Mouse (Mus musculus): ENCODE data around the gene Incenp.
"Not testable (repeated sequence)": the region's sequence is repeated elsewhere in the genome, so short reads cannot be mapped to it uniquely, and the experiment has no call there.

Incenp gene

DNA sequence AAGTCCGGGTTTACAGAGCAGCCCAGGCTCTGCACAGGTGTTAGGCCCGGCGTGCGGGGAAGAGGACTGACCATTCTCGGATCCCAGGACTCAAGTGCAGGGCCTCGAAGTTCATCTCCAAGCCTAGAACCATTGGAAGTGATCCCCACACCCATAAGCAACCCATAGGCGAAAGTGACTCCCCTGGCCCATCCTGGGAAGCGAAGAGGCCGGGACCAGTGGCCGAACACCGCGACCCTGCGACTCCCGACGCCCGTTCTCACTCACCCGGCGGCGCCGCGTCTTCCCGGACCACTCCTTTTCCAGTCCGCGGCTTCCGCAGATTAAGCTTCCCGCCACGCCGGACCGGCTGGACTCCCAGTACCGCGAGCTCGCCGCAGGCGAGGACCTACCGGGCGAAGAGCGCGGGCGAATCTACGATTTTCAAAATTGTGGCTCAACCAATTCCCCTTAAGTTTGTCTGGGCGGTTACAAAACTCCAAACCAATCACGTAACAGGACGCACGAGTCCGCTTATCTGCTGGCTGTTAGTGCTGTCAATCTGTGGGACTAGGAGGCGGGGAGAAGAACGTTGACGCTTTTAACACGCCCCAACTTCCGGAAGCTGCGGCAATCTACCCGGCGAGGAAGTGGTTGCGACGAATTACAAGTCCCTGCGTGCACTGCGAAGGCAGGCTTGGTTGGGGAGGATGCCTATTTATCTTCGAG is at the start of gene Incenp:
Incenp (minus strand) TSS at position 480 of the 708 bp plus-strand sequence.
- DNase-seq (ENCODE audit: low spot score) = peak; percentile 54

DNA sequence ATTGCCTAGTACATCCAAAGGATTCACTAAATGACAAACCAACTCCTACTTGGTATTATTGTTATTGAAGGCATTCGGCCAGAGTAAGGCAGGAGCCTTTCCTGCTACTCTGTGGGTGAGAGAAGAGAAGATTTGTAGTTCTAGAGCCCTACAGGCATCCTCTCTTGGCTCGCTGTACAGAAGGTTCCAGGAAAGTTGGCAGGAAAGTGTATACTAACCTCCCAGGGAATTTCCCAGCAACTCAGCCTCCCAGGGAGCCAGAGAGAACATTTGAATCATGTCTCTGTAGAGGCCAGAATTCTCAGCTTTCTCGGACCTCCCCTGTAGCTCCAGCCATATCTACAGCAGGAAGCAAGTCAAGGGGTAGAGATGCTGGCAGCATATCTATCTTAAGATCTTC is 47.6 kb upstream of the Incenp start:
- no peak for DNase-seq (ENCODE audit: low spot score)

DNA sequence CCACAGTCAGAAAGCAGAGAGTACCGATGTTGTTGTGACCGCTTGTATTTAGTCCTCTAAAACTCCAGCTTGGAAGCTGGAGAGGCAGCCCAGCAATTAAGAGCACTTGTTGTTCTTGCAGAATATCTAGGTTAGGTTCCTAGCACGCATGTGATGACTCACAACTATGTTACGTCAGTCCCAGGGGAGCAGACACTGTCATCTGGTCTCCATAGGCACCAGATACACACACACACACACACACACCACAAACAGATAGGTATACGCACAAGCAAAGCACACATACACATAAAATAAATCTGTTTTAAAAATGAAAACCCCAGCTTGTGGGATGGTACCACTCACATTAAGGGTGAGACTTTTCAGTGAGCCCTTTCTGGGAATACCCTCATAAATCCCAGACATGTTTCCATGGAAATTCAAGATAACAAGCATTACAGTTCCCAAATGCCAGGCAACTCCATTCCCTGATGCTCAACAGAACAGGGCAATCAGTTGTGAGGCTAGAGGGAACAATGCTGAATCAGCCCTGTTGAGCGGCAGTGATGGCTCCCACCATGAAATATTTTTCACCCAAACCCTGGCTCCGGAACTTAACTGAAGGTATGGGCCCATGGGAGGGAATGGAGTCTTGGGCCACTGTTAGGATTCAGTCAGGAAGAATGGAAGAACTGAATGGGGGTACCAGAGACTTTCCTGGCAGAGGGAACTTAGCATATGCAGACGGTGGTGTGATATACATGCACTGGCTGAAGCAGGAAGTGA is 46.6 kb upstream of the Incenp start:
- DNase-seq (ENCODE audit: low spot score) = no peak

DNA sequence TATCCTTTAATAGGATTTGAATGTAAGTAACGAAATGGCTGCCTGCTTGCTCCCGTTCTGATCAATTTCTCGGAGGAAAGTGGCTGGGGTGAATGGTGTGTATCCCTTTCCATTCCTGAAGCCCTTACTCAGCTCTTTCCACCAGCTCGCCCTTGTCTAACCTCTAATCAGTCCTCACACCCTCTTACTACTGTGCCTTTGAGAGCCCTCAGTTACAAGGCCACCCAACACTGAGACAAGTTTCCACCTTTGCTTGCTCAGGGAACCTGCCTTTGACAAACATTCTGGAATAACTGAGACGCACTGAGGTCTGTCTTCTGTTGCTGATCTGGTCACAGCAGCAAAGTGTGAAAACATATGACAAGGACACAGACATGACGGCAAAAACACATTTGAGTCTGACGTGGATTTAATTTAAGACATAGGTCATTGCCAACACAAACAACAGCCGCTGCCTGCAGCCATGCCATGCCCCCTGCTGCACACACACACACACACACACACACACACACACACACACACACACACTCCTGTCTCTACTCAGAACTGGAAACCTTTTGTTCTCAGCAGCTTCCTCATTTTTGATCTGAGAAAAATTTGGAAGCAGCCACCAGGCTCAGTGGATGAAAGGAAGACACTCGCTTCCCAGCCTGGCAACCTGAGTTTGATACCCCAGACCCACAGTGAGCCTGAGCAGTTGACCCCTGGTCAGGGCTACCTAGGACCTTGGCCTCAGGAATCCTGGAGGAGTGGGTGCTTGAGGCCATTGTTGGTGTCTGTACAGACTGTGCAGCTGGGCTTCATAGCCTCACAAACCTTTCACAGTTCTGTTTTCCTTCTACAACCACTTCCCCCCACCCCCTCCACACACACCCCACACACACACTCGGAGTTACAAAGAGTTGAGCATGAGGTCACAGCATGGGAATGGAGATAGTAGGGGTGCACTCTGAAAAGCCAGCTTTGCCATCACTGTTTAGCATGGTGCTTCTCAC is 43.5 kb upstream of the Incenp start:
- DNase-seq (ENCODE audit: low spot score) = no peak

DNA sequence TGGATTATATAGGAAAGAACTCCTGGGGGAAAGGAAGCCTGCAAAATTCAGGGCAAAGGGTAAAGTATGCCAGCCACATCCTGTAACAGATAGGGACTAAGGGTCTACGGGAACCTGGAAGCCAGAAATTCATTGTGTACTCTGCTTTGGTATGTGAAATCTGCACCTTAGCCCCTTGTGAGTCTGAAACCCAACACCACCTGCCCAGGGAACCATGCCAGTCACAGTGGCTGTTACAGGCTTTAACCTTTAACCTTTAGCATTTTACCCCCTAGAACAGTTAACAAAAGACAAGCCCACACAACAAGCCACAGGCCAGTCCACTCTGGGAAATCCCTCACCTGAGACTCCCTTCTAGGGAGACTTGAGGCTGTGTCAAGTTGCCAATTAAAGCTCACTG is 42.5 kb upstream of the Incenp start:
- no peak for DNase-seq (ENCODE audit: low spot score)

DNA sequence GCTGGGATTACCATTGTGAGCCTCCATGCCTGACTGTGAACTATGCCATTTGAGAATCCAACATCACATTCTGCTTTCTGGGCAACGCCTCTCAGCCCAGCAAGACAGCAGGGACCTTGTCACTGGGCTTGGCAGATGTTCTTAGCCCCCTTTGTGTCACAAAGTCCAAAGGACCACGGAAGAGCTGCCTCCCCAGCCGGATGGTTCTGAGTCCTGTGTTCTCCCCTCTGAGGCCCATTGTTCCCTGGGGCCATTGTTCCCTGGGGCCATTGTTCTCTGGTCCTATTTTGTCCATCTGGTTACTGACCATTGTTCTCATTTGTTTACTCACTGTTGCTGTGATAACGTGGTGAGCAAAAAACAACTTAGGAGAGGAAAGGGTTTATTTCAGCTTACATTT is 41.6 kb upstream of the Incenp start:
- DNase-seq (ENCODE audit: low spot score) = no peak

DNA sequence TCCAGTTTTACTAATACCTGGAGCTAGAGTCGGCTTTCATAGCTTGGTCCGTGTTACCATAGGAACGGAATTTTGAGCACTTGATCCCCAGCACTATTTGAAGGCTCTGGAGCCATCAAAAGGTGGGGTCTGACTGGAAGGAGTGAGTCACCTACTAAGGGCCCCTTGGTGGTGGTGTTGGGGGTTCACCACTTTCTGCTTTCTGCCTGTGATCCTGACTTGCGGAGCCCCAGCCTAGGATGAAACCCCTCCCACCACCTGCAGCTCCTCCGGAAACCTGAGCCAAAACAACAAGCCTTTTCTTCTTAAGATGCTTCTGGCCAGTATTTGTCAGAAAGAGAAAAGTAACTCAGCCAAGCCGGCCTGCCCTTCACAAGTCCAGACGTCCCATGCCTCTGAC is 40.5 kb upstream of the Incenp start:
- no peak for DNase-seq (ENCODE audit: low spot score)

DNA sequence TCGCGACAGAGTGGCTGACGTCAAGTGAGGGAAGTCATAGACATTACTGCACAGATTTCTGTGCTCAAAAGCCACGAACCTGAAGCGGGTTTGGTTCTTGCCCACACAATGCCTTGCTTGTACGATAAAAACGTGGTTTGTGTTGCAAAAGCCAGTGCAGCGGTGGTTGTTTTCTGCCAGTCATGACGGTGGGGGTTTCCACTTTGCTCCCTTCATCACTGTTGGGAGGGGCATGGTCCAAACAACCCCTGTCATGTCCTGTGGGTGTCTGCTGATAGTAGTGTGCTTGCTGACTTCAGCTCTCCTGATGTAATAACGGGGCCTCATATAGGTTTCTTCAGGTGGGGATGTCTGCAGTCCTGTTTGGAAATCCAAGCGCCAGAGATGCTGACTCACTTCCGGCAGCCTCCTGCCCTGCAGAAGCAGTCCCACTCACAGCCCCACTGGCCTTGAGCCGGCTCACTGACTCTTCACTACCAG is 39.5 kb upstream of the Incenp start:
- DNase-seq (ENCODE audit: low spot score) = no peak

DNA sequence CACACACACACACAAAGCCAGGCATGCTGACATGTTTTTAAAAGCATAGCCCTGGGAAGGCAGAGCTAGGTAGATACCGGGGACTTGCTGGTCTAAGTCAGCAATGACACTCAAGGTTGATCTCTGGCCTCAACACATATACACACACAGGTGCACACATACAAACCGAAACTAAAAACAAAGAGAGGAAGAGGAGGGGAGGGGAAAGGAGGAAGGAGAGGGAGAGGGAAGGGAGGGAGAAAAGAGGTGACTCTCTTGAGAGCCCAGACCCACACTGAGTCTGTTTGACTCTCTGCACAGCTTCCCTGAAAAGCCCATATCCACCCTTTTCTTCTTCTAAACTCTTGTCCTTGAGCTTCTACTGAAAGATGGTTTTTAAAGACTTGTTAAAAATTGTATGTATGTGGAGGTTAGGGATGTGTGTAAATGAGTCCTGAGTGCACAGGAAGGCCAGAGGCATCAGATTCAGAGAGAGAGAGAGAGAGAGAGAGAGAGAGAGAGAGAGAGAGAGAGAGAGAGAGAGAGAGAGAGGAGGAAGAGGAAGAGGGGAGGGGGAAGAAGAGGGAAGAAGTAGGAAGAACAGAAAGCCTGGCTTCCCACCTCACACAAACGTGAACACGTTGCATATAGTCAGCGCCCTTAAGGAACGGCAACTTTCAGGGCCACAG is 38.9 kb upstream of the Incenp start:
- DNase-seq (ENCODE audit: low spot score) = no peak

DNA sequence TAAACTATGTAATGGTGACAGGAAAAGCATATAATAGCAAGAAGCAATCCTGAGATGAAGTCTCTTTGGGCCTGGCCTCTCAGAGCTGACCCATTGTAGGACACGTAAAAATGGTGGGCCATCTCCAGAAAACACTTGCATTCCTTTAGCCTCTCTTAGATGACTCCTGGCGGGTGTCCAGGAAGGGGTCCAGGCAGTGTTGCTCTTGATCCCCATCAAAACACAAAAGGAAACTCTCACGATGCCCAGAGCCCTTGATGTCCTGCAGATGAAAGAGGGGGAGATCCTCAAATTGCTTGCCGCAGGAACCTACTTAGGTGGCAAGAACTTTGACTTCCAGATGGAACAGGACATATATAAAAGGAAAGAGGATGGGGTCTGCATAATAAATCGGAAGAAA is 38.1 kb upstream of the Incenp start:
- no peak for DNase-seq (ENCODE audit: low spot score)

DNA sequence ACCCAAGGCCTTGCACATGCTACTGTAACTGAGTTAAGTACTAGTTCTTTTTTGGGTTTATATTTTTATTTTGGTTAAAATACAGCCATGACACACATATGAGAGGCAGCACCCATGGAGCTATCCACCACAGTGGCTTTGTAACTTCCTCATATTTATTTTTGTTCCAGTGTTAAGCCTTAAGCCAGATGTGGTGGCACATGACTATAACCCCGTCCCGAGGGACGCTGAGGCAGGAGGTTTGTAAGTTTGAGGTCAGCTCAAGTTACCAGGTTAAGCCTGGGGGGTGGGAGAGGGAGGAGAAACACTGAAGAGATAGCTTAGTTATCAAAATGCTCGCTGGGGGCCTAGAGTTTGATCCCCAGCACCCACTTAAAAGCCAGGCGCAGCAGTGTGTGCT is 37.2 kb upstream of the Incenp start:
- no peak for DNase-seq (ENCODE audit: low spot score)

DNA sequence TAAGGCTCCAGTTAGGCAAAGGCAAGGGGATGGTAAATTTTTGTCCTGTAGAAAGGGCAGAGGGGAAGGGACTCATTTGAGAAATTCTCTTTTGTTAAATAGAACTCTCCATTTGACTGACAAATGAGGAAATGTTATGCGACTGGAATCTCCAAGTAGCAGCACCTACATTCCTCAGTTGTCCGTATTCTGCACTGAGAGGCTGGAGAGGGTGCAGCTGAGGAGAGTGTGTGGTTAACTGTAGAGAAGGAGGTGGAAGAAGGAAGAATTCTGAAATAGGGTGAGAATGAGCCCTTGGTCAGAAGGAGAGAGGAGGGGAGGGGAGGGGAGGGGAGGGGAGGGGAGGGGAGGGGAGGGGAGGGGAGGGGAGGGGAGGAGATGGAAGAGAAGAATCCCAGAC is 34.6 kb upstream of the Incenp start:
- DNase-seq (ENCODE audit: low spot score) = no peak

DNA sequence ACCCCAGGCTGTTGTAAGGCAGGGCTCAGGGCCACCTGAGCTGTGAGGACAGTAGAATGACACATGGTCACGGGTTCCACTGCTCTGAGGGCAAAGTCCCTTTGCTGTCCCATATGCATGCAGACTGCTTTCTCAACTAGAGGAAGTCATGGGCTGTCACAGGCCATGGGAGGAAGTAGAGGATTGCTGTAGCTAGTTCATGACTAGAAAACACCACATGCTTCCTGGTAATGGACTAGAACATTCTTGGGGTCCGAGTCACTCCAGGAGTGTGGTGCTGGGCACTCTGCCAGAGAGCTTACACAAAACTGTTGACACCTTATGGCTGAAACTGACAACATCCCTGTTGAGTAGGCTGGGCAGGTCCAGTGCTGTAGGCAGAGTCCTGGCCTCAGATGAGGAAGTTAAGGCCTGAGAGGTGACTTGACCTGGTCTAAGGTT is 31.8 kb upstream of the Incenp start:
- not testable (repeated sequence) for DNase-seq (ENCODE audit: low spot score)

DNA sequence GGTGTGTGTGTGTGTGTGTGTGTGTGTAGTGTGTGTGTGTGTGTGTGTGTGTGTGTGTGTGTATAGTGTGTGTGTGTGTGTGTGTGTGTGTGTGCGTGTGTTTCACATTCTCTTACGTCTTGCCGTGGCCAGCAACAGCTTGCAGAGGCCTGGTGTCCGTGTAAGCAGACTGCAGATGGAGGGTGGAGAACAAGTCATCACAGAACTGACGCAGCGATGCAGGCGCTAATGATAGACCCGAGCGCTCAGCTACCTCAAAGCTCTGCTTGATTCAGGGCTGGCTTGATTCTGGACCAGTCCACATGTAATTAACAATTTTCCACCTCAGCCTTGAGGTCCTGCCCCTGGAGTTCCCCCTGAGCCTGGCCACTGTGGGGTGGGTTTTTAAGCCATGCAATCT is 28.7 kb upstream of the Incenp start:
- DNase-seq (ENCODE audit: low spot score) = no peak

DNA sequence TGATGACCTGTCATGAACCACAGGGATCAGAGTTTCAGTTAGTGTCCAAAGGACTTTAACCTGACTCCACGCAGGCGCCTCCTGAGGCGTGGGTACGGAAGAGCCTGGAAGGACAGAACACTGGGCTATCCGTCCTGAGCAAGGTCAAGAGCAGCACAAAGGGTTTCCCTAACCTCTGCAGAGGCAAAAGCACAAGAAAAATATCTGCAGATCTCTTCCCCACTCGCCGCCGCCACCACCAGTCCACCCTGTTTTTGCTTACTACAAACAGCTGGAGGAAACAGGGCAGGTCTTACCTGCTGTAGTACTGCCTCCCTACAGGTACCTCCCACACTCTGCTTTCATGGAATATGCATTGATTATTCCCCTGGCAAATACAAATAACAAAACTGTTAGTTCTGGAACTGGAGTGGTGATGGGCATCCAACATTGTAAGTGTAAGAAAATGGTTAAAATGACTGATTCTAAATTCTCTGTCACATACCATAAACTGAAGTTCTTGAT is 25.5 kb upstream of the Incenp start:
- no peak for DNase-seq (ENCODE audit: low spot score)

DNA sequence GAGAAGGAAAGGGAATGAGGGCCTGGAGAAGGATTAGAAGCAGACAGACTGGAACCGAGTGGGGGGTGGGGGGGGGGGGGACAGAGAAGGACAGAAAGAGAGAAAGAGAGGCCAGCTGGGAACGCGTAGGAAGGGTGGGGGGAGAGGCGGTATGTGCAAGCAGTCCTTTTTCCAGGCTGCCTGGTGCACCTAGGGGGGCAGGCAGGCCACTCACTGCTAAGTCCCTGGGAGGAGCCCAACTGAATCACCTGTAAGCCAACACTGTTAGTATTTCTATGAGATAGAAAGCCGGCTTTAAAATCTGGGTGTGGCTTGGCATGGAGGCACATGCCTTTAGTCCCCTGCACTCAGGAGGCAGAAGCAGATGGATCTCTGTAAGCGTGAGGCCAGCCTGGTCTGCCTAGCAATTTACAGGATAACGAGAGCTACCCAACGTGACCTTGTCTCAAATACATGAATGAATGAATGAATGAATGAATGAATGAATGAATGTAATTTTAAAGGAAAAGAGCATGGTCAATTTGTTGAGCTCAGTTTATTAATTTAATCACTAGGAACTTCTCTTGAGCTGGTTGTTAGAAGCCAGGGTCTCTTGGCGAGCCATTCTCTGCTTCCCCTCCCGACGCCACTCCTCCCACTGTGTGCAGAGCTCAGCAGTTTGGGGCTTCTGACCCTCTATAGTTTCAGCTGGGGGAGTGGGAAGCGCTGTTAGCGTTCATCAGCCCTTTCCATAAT is 24.9 kb upstream of the Incenp start:
- no peak for DNase-seq (ENCODE audit: low spot score)

DNA sequence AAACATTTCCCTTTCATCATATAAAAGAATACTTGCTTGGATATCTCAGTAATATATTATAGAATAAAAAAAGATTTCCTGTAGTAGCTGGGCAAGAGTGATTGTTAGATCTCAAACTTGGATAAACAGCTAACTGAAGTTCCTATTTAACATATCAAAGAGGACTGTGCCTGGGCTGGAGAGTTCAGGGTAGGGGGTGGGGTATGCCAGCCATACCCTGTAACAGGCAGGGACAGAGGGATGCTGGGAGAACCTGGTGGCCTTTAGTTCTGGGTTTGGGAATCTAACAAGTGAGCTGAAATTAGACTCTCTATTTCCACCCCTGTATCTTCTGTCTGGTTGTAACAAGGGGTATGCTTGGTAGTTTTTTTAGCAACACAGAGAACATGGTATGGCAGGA is 23.7 kb upstream of the Incenp start:
- DNase-seq (ENCODE audit: low spot score) = no peak

DNA sequence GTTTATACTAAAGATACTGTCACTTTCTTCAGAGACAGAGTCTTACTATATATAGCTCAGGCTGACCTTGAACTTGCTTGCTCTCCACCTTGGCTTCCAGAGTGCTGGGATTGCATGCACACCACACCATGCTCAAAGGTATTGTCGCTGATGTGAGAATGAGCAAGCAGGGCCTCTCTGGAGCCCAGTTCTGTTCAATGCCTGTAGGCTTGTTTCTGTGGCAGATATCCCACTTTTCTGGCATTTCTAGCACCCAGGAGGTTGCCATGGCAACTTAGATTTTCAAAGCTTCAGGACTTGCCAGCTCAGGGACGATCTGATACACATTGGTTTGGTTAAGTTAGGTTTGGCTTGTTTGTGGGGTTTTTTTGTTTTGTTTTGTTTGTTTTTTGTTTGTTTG is 22.9 kb upstream of the Incenp start:
- no peak for DNase-seq (ENCODE audit: low spot score)

DNA sequence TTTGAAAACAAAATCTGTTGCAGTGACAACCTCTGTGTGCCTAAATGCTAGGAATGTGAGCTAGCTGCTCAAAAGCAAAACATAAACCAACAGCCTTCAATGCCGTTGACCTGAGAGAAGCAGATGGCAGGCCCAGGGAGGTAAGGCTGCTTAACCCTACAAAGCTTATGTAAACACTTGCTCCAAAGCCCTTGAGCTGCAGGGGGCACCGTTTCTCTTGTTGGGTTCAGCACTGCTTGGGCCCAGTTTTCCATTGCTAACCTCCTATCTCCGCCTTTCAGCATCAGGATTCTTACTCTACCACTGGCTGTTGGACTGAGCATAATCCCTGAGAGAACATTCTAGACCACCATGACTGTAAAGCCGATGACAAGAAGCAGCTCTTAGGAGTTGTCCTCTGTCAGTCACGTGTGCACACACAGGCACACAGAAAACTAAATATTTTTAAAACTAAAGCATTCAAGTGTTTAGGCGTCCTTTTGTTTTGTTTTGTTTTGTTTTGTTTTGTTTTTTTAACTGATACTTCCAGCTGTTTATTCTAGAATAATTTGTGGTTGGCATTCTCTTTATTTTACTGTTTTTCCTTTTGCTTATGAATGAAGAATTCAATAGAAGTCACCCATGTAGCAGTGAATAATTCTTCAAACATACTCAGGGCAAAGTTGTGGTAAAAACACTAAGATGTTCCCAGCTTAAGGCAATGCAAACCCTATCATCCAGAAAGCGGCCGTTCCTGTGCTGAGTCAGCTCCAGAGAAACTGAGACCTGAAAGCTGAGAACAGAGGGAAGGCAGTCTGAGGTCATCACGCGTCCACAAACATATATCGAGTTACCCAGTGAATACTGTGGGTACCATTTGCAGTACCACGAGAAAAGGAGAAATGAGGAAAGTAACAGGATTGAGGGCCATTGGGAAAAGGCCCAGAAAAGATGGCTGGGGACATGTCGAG is 21.8 kb upstream of the Incenp start:
- DNase-seq (ENCODE audit: low spot score) = no peak

All from urinary bladder, postnatal 10 days (tissue).